Mouse (Mus musculus) ovary, postnatal 10 days (tissue): ENCODE data around the gene Ddah1.

Experiments used
- DNase-seq: peaks from one replicate; pipeline ENCODE4 v3.0.0; 2022; ENCODE audit warnings: low spot score

The Ddah1 gene

GRCm38 (mm10) chr3:145817276-145817675 is 58.8 kb downstream of the Ddah1 start:
- DNase-seq = no peak

- DNase-seq = no peak
These were observed 62.0 kb downstream of the Ddah1 start for GRCm38 (mm10) chr3:145820439-145820838.

- DNase-seq = no peak
These were observed 62.5 kb downstream of the Ddah1 start for GRCm38 (mm10) chr3:145820938-145821337.

GRCm38 (mm10) chr3:145822201-145822600 is 63.7 kb downstream of the Ddah1 start:
- DNase-seq = no peak

- no peak for DNase-seq
These were observed 65.2 kb downstream of the Ddah1 start for GRCm38 (mm10) chr3:145823661-145824060.

GRCm38 (mm10) chr3:145825416-145826055 is 67.1 kb downstream of the Ddah1 start:
- DNase-seq = no peak

- peak; percentile 15 for DNase-seq
These were observed 68.9 kb downstream of the Ddah1 start for GRCm38 (mm10) chr3:145827191-145828045.

- no peak for DNase-seq
These were observed 70.4 kb downstream of the Ddah1 start for GRCm38 (mm10) chr3:145828906-145829305.

GRCm38 (mm10) chr3:145833948-145834538 is 75.6 kb downstream of the Ddah1 start:
- DNase-seq = no peak

- DNase-seq = no peak
These were observed 79.8 kb downstream of the Ddah1 start for GRCm38 (mm10) chr3:145838281-145838680.

- DNase-seq = no peak
These were observed 83.7 kb downstream of the Ddah1 start for GRCm38 (mm10) chr3:145841961-145842710.

GRCm38 (mm10) chr3:145843836-145844235 is 85.4 kb downstream of the Ddah1 start:
- DNase-seq = no peak

GRCm38 (mm10) chr3:145844891-145845290 is 86.4 kb downstream of the Ddah1 start:
- DNase-seq = no peak

- no peak for DNase-seq
These were observed 87.8 kb downstream of the Ddah1 start for GRCm38 (mm10) chr3:145846255-145846654.

GRCm38 (mm10) chr3:145852041-145852440 is 93.6 kb downstream of the Ddah1 start:
- DNase-seq = no peak

GRCm38 (mm10) chr3:145852800-145853199 is 94.3 kb downstream of the Ddah1 start:
- no peak for DNase-seq

- no peak for DNase-seq
These were observed 95.2 kb downstream of the Ddah1 start for GRCm38 (mm10) chr3:145853713-145854112.

- DNase-seq = no peak
These were observed 96.0 kb downstream of the Ddah1 start for GRCm38 (mm10) chr3:145854427-145854826.

GRCm38 (mm10) chr3:145855299-145855698 is 96.8 kb downstream of the Ddah1 start:
- DNase-seq = no peak

GRCm38 (mm10) chr3:145858388-145858787 is 99.9 kb downstream of the Ddah1 start:
- DNase-seq = no peak

- DNase-seq = no peak
These were observed 104.0 kb downstream of the Ddah1 start for GRCm38 (mm10) chr3:145862521-145862920.

- DNase-seq = no peak
These were observed 105.7 kb downstream of the Ddah1 start for GRCm38 (mm10) chr3:145864033-145864712.
